ENCODE assay signal across 8 mouse cellular contexts in genomic region chr6:5858371-5858770, GRCm38 (mm10).
DNase-seq lines count a peak whose midpoint lies in the region; ATAC-seq and TF ChIP-seq lines count a peak whose summit lies in the region.

No protein-coding gene starts in this region.

- peaks cover 3% of the 10 kb centered on the region; the same call in 1 of the 2 replicates for H3K27me3 ChIP-seq in embryonic facial prominence, embryonic 12.5 days
- H3K27me3 ChIP-seq in hindbrain, embryonic 13.5 days, result peaks cover 14% of the 10 kb centered on the region
- H3K27me3 ChIP-seq in neural tube, embryonic 13.5 days, result peaks cover 17% of the 10 kb centered on the region

- H3K4me1 ChIP-seq in embryonic facial prominence, embryonic 12.5 days, result peaks cover 18% of the 10 kb centered on the region
- peaks cover 11% of the 10 kb centered on the region; the same call in 1 of the 2 replicates for H3K4me1 ChIP-seq in hindbrain, embryonic 13.5 days (replicated peaks)
- H3K4me1 ChIP-seq in neural tube, embryonic 13.5 days (replicated peaks), result peaks cover 12% of the 10 kb centered on the region

- H3K4me2 ChIP-seq in embryonic facial prominence, embryonic 12.5 days (replicated peaks), result peak overlapping the region; percentile 35
- H3K4me2 ChIP-seq in hindbrain, embryonic 13.5 days, result peak overlapping the region; percentile 45
- peak overlapping the region; percentile 50 for H3K4me2 ChIP-seq in neural tube, embryonic 13.5 days

- H3K4me3 ChIP-seq in left cerebral cortex, adult 2 months, result no peak overlapping the region
- H3K4me3 ChIP-seq in embryonic facial prominence, embryonic 12.5 days, result no peak overlapping the region
- H3K4me3 ChIP-seq in hindbrain, embryonic 13.5 days, result no peak overlapping the region
- no peak overlapping the region for H3K4me3 ChIP-seq in neural tube, embryonic 13.5 days

- 8% methylated on average over 12 of the region's 12 CpGs for WGBS in embryonic facial prominence, embryonic 12.5 days
- WGBS in hindbrain, embryonic 13.5 days, result 16% methylated on average over 12 of the region's 12 CpGs
- 17% methylated on average over 12 of the region's 12 CpGs for WGBS in neural tube, embryonic 13.5 days

- H3K36me3 ChIP-seq in embryonic facial prominence, embryonic 12.5 days, result no peaks in the 10 kb centered on the region
- H3K36me3 ChIP-seq in hindbrain, embryonic 13.5 days, result no peaks in the 10 kb centered on the region
- no peaks in the 10 kb centered on the region for H3K36me3 ChIP-seq in neural tube, embryonic 13.5 days

- peak in 1 of 2 experiments; percentile 38 for DNase-seq in left cerebral cortex, adult 2 months (ENCODE audit: extremely low spot score in 1 of 2, low spot score in 2 of 2)
- no peak for DNase-seq in left cerebral cortex, adult 11 months (ENCODE audit: low spot score)
- peak; percentile 14 for DNase-seq in adrenal gland, adult 2 months
- peak; percentile 46 for DNase-seq in liver
- no peak for DNase-seq in natural killer cell, adult 2 months (ENCODE audit: low spot score in 2 of 2)

- H3K9ac ChIP-seq in embryonic facial prominence, embryonic 12.5 days, result no peak overlapping the region
- H3K9ac ChIP-seq in hindbrain, embryonic 13.5 days, result no peak overlapping the region
- H3K9ac ChIP-seq in neural tube, embryonic 13.5 days, result no peak overlapping the region

- ATAC-seq in embryonic facial prominence, embryonic 12.5 days (ENCODE audit: insufficient number of reproducible peaks, insufficient read depth, low FRiP score, low TSS enrichment), result no peak
- no peak for ATAC-seq in hindbrain, embryonic 13.5 days (ENCODE audit: low FRiP score)
- no peak for ATAC-seq in neural tube, embryonic 13.5 days (ENCODE audit: low read depth)

- H3K9me3 ChIP-seq in embryonic facial prominence, embryonic 12.5 days, result no peaks in the 10 kb centered on the region
- H3K9me3 ChIP-seq in hindbrain, embryonic 13.5 days, result no peaks in the 10 kb centered on the region
- H3K9me3 ChIP-seq in neural tube, embryonic 13.5 days, result no peaks in the 10 kb centered on the region

- intact Hi-C loops in left cerebral cortex, adult 2 months (cut with DNase I), result loop anchor here (2.0 to 10.0 kb wide), 4 partner anchors 134 to 1796 kb away; no protein-coding TSS in a partner anchor

- no peak overlapping the region for H3K27ac ChIP-seq in left cerebral cortex, adult 2 months
- H3K27ac ChIP-seq in embryonic facial prominence, embryonic 12.5 days, result no peak overlapping the region
- H3K27ac ChIP-seq in hindbrain, embryonic 13.5 days, result no peak overlapping the region
- H3K27ac ChIP-seq in neural tube, embryonic 13.5 days (replicated peaks), result no peak overlapping the region

- TF ChIP-seq CTCF in left cerebral cortex, adult 2 months (IDR thresholded peaks at IDR 0.05), result peak; percentile 76

Comparison
In these comparisons a context has a peak if more than half of its experiments do, and no peak if none do; other contexts are left out.
1. DNase-seq: peak in adrenal gland, adult 2 months (single experiment) and liver (single experiment); none in left cerebral cortex, adult 11 months (single experiment) and natural killer cell, adult 2 months (0 of 2).
2. Peak in every context shown above with its lines, with median percentiles within 50 percentile points of each other: H3K4me2 ChIP-seq.